Mouse (Mus musculus): ENCODE data around the gene Clba1. TPM values are rescaled to one million over a fixed set of nuclear protein-coding genes. Genes with fewer than 3 reads are reported as not detected.

The Clba1 gene
- polyA plus RNA-seq, 1 experiment = 9.4 TPM

GRCm38 (mm10) chr12:112799237-112799970 is 9.3 kb upstream of the Clba1 start:
- DNase-seq = no peak
- TF ChIP-seq CTCF (IDR thresholded peaks at IDR 0.05; ENCODE audit: insufficient read depth, low read length) = no peak
- no peak for TF ChIP-seq POLR2A (IDR thresholded peaks at IDR 0.05; ENCODE audit: borderline replicate concordance, extremely low read depth, low read depth, low read length)
- 78% methylated on average over 10 of the region's 10 CpGs for whole genome bisulfite sequencing
- no peak overlapping the region for H3K4me3 ChIP-seq (replicated peaks; ENCODE audit: extremely low read depth, low read depth, low read length)
- H3K4me1 ChIP-seq (ENCODE audit: control insufficient read depth, insufficient read depth, low read length) = peaks cover 14% of the 10 kb centered on the region; the same call in 1 of the 2 replicates

GRCm38 (mm10) chr12:112800476-112800875 is 8.3 kb upstream of the Clba1 start:
- 5% methylated on average over 4 of the region's 4 CpGs for WGBS
- peak; percentile 76 for DNase-seq

GRCm38 (mm10) chr12:112801864-112802846 is 6.6 kb upstream of the Clba1 start, which contains the start of gene Ahnak2:
Ahnak2 (minus strand) TSS chr12:112802657.
- DNase-seq = no peak
- Histone ChIP-seq H3K4me3 (replicated peaks; ENCODE audit: extremely low read depth, low read depth, low read length) (no peak within 1 kb of the TSS), H3K4me1 (ENCODE audit: control insufficient read depth, insufficient read depth, low read length) (peaks cover 14% of the 10 kb centered on the region; the same call in 1 of the 2 replicates)
- 5% methylated on average over 54 of the region's 69 CpGs for WGBS
- TF ChIP-seq POLR2A (IDR thresholded peaks at IDR 0.05; ENCODE audit: borderline replicate concordance, extremely low read depth, low read depth, low read length) (no peak), CTCF (IDR thresholded peaks at IDR 0.05; ENCODE audit: insufficient read depth, low read length) (no peak)

More at GRCm38 (mm10) chr12:112800476-112800875, 8.3 kb upstream of the Clba1 start:
- H3K4me3 ChIP-seq (replicated peaks; ENCODE audit: extremely low read depth, low read depth, low read length) = no peak overlapping the region
- peaks cover 14% of the 10 kb centered on the region; the same call in 1 of the 2 replicates for H3K4me1 ChIP-seq (ENCODE audit: control insufficient read depth, insufficient read depth, low read length)
- TF ChIP-seq POLR2A (IDR thresholded peaks at IDR 0.05; ENCODE audit: borderline replicate concordance, extremely low read depth, low read depth, low read length) = no peak
- TF ChIP-seq CTCF (IDR thresholded peaks at IDR 0.05; ENCODE audit: insufficient read depth, low read length) = peak; percentile 63

GRCm38 (mm10) chr12:112802917-112803316 is 5.8 kb upstream of the Clba1 start:
- TF ChIP-seq CTCF (IDR thresholded peaks at IDR 0.05; ENCODE audit: insufficient read depth, low read length) = no peak
- TF ChIP-seq POLR2A (IDR thresholded peaks at IDR 0.05; ENCODE audit: borderline replicate concordance, extremely low read depth, low read depth, low read length) = no peak
- no peak for DNase-seq
- no peak overlapping the region for H3K4me3 ChIP-seq (replicated peaks; ENCODE audit: extremely low read depth, low read depth, low read length)
- peaks cover 8% of the 10 kb centered on the region; the same call in 1 of the 2 replicates for H3K4me1 ChIP-seq (ENCODE audit: control insufficient read depth, insufficient read depth, low read length)
- WGBS = 33% methylated on average over 3 of the region's 3 CpGs

DNA sequence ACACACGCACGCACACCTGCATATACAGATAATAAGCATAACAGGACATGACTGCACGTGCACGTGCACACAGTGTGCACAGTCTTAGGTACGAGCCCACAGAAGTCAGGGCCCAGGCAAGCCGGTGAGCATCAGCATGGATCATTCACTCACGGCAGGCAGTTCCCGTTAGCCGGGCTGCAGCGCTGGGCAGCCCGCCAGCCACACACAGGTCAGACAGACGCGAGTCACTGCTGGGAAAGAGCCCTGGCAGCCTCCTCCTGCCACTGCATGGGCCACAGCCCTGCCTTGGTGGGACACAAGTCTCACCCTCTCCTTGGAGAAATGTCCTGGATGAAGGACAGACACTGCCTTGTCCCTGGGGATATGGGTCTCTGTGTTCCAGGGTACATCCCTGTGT is 4.7 kb upstream of the Clba1 start:
- Histone ChIP-seq H3K4me3 (replicated peaks; ENCODE audit: extremely low read depth, low read depth, low read length) (no peak overlapping the region), H3K4me1 (ENCODE audit: control insufficient read depth, insufficient read depth, low read length) (peaks cover 5% of the 10 kb centered on the region; the same call in 1 of the 2 replicates)
- 43% methylated on average over 13 of the region's 13 CpGs for WGBS
- DNase-seq = no peak
- TF ChIP-seq CTCF (IDR thresholded peaks at IDR 0.05; ENCODE audit: insufficient read depth, low read length) = no peak

DNA sequence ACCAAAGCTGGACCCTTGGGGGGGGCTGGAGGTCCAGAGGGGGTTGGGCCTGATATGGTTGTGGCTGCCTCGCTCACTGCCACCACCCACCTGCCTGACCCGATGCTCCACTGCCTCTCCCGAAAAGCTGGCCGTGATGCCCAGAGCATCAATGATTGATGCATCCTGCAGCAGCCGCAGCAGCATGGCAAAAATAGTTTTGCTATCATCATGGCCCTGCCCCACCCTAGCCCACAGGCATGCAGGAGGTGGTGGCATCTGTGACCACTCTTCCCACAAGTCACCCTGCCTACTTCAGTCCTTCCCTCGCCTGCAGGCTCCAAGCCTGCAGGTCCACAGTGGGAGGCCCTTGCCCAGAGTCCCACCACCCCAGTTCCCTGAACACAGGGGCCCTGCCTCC is 2.7 kb upstream of the Clba1 start:
- 54% methylated on average over 6 of the region's 6 CpGs for WGBS
- DNase-seq = no peak
- Histone ChIP-seq H3K4me3 (replicated peaks; ENCODE audit: extremely low read depth, low read depth, low read length) (no peak overlapping the region), H3K4me1 (ENCODE audit: control insufficient read depth, insufficient read depth, low read length) (peaks cover 5% of the 10 kb centered on the region; the same call in 1 of the 2 replicates)
- TF ChIP-seq POLR2A (IDR thresholded peaks at IDR 0.05; ENCODE audit: borderline replicate concordance, extremely low read depth, low read depth, low read length) (no peak), CTCF (IDR thresholded peaks at IDR 0.05; ENCODE audit: insufficient read depth, low read length) (no peak)

DNA sequence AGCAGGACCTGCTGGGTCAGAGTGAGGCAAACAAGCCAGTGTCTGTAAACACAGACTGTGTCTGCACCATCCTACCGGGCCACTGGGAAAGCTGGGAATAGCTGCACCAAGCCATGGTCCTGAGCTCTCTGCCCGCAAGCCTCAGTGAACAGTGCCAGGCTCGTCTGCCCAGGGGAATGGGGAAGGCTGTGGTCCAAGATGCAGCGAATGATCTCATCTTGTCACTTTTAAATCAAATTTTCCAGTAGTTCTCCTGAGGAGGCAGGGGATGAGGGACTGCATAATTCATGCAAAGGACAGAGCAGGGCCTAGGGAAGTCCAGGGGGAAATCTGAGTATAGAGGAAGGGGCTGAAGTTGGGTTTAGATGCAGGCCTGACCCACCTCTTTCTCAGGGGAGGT is 941 bp upstream of the Clba1 start:
- no peak for DNase-seq
- no peak for TF ChIP-seq POLR2A (IDR thresholded peaks at IDR 0.05; ENCODE audit: borderline replicate concordance, extremely low read depth, low read depth, low read length)
- no peak for TF ChIP-seq CTCF (IDR thresholded peaks at IDR 0.05; ENCODE audit: insufficient read depth, low read length)
- Histone ChIP-seq H3K4me1 (ENCODE audit: control insufficient read depth, insufficient read depth, low read length) (peaks cover 3% of the 10 kb centered on the region; the same call in 1 of the 2 replicates), H3K4me3 (replicated peaks; ENCODE audit: extremely low read depth, low read depth, low read length) (no peak overlapping the region)
- 82% methylated on average over 4 of the region's 4 CpGs for WGBS

DNA sequence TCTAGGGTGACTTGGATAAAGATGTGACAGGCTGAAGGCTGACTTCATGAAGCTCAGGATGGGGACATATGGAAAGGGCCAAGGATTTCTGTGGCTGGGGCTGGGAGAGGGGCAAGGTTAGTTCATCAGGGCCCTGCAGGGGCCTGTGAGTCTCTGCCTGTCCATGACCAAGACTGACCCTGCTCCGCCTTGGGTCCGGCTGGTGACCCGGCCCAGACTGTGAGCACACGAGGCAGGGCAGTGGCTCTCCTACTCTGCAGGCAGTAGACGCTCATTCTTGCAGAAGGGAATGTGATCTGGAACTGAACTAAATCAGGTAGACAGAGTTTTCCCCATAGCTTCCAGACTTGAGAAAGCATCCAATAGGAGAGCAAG is 538 bp upstream of the Clba1 start:
- H3K4me3 ChIP-seq (replicated peaks; ENCODE audit: extremely low read depth, low read depth, low read length) = no peak overlapping the region
- TF ChIP-seq POLR2A (IDR thresholded peaks at IDR 0.05; ENCODE audit: borderline replicate concordance, extremely low read depth, low read depth, low read length) = no peak
- no peak for TF ChIP-seq CTCF (IDR thresholded peaks at IDR 0.05; ENCODE audit: insufficient read depth, low read length)
- no peak for DNase-seq
- WGBS = 71% methylated on average over 5 of the region's 5 CpGs
- peaks cover 3% of the 10 kb centered on the region; the same call in 1 of the 2 replicates for H3K4me1 ChIP-seq (ENCODE audit: control insufficient read depth, insufficient read depth, low read length)

- no peak for TF ChIP-seq POLR2A (IDR thresholded peaks at IDR 0.05; ENCODE audit: borderline replicate concordance, extremely low read depth, low read depth, low read length)
- no peak for TF ChIP-seq CTCF (IDR thresholded peaks at IDR 0.05; ENCODE audit: insufficient read depth, low read length)
- WGBS = 15% methylated on average over 8 of the region's 8 CpGs
- DNase-seq = no peak
- Histone ChIP-seq H3K4me1 (ENCODE audit: control insufficient read depth, insufficient read depth, low read length) (peaks cover 3% of the 10 kb centered on the region; the same call in 1 of the 2 replicates), H3K4me3 (replicated peaks; ENCODE audit: extremely low read depth, low read depth, low read length) (peak overlapping the region; percentile 77)
These were observed 904 bp downstream of the Clba1 start for GRCm38 (mm10) chr12:112809641-112810040.

Measured in lung, adult 2 months (tissue).